Mouse (Mus musculus) CH12.LX (cell line): ENCODE data around the gene Ofcc1. TPM values are rescaled to one million over a fixed set of nuclear protein-coding genes. Genes with fewer than 3 reads are reported as not detected.

Experiments
- DNase-seq: peaks from one replicate; pipeline ENCODE4 v3.0.0-alpha.2; 2013; ENCODE audit errors: extremely low read depth
- H3K27ac ChIP-seq: 2 replicates; pipeline ENCODE4 v1.5.1; 2012; ENCODE audit warnings: low read depth, mild to moderate bottlenecking, control low read depth, moderate library complexity; ENCODE audit not compliant: insufficient read depth
- H3K27me3 ChIP-seq: replicated peaks from 2 replicates; pipeline ENCODE3; 2012; ENCODE audit warnings: inconsistent platforms
- H3K36me3 ChIP-seq, 2 experiments: replicated peaks in 1 of 2; 2 replicates each; pipeline versions ENCODE3 to v1.6.1; 2012; ENCODE audit warnings: inconsistent platforms in 1 of 2, low read length in 1 of 2, mild to moderate bottlenecking in 1 of 2, mixed read lengths in 1 of 2, moderate library complexity in 1 of 2; ENCODE audit not compliant: control insufficient read depth in 1 of 2, insufficient read depth in 1 of 2
- H3K4me1 ChIP-seq, 2 experiments: 2 replicates each; pipeline ENCODE4 v1.6.1; 2012; ENCODE audit warnings: inconsistent platforms in 1 of 2, moderate library complexity in 1 of 2; ENCODE audit not compliant: insufficient read depth in 2 of 2, control insufficient read depth in 1 of 2
- H3K4me2 ChIP-seq: 2 replicates; pipeline ENCODE4 v1.6.1; 2012; ENCODE audit warnings: low read depth, mild to moderate bottlenecking, control low read depth; ENCODE audit not compliant: poor library complexity, insufficient read depth, severe bottlenecking
- H3K4me3 ChIP-seq, 3 experiments: fragments of 150-350 bp in 1 of 3; sonication (generic) in 1 of 3; replicated peaks in 1 of 3; 2 replicates each; pipeline versions ENCODE3 to v1.5.1; 2011 to 2012; ENCODE audit warnings: low read depth in 2 of 3, low read length in 2 of 3, mild to moderate bottlenecking in 2 of 3, moderate library complexity in 2 of 3, control low read depth in 1 of 3, improper control_type of control experiment in 1 of 3, inconsistent platforms in 1 of 3, mixed read lengths in 1 of 3; ENCODE audit not compliant: poor library complexity in 1 of 3
- H3K79me2 ChIP-seq: replicated peaks from 2 replicates; pipeline ENCODE4 v1.6.1; 2012; ENCODE audit warnings: mild to moderate bottlenecking, moderate library complexity; ENCODE audit not compliant: control insufficient read depth, poor library complexity, insufficient read depth, severe bottlenecking; ENCODE audit errors: extremely low read depth
- H3K9ac ChIP-seq: 2 replicates; pipeline ENCODE4 v1.6.1; 2012; ENCODE audit warnings: low read depth, mild to moderate bottlenecking, control low read depth, moderate library complexity; ENCODE audit not compliant: insufficient read depth
- H3K9me3 ChIP-seq: replicated peaks from 2 replicates; pipeline ENCODE3; 2012; ENCODE audit warnings: low read length, inconsistent platforms, mixed read lengths
- CHD2 ChIP-seq: IDR thresholded peaks from 2 replicates; pipeline ENCODE4 v1.6.1; 2011; ENCODE audit warnings: low read length, improper control_type of control experiment
- ETS1 ChIP-seq: conservative IDR thresholded peaks from 2 replicates; pipeline ENCODE4 v1.6.1; 2012; ENCODE audit warnings: low read depth, mild to moderate bottlenecking, inconsistent platforms, low read length, improper control_type of control experiment, moderate library complexity
- GABPA ChIP-seq: IDR thresholded peaks from 2 replicates; pipeline ENCODE4 v1.6.1; 2012; ENCODE audit warnings: low read depth, low read length, improper control_type of control experiment, inconsistent platforms; ENCODE audit not compliant: insufficient replicate concordance
- HCFC1 ChIP-seq: IDR thresholded peaks from 2 replicates; pipeline ENCODE4 v1.6.1; 2012; ENCODE audit warnings: low read depth, mild to moderate bottlenecking, inconsistent platforms, low read length, improper control_type of control experiment
- IRF4 ChIP-seq: IDR thresholded peaks from 2 replicates; pipeline ENCODE4 v1.6.1; 2014; ENCODE audit warnings: low read depth, mild to moderate bottlenecking, inconsistent platforms, low read length, improper control_type of control experiment
- JUN ChIP-seq: IDR thresholded peaks from 2 replicates; pipeline ENCODE4 v1.6.1; 2011; ENCODE audit warnings: low read depth, mild to moderate bottlenecking, low read length, improper control_type of control experiment, moderate library complexity; ENCODE audit not compliant: insufficient read depth
- JUND ChIP-seq: conservative IDR thresholded peaks from 2 replicates; pipeline ENCODE4 v1.6.1; 2011; ENCODE audit warnings: low read depth, low read length, improper control_type of control experiment
- KAT2A ChIP-seq: IDR thresholded peaks from 2 replicates; pipeline ENCODE4 v1.6.1; 2012; ENCODE audit warnings: low read length, improper control_type of control experiment, inconsistent platforms; ENCODE audit not compliant: insufficient replicate concordance
- MAFK ChIP-seq: IDR thresholded peaks from 2 replicates; pipeline ENCODE4 v1.6.1; 2011; ENCODE audit warnings: low read length, improper control_type of control experiment; ENCODE audit not compliant: insufficient replicate concordance
- PAX5 ChIP-seq: IDR thresholded peaks from 2 replicates; pipeline ENCODE4 v1.6.1; 2012; ENCODE audit warnings: low read length, inconsistent platforms, mixed read lengths
- POLR2AphosphoS2 ChIP-seq: IDR thresholded peaks from 2 replicates; pipeline ENCODE4 v1.6.1; 2011; ENCODE audit warnings: low read depth, low read length, improper control_type of control experiment
- RAD21 ChIP-seq: IDR thresholded peaks from 2 replicates; pipeline ENCODE4 v1.6.1; 2011; ENCODE audit warnings: low read depth, mild to moderate bottlenecking, low read length, improper control_type of control experiment, moderate library complexity
- SIN3A ChIP-seq: IDR thresholded peaks from 2 replicates; pipeline ENCODE4 v1.6.1; 2012; ENCODE audit warnings: low read length, improper control_type of control experiment, inconsistent platforms
- SMC3 ChIP-seq: IDR thresholded peaks from 2 replicates; pipeline ENCODE4 v1.6.1; 2011; ENCODE audit warnings: low read depth, low read length, improper control_type of control experiment
- UBTF ChIP-seq: IDR thresholded peaks from 2 replicates; pipeline ENCODE4 v1.6.1; 2012; ENCODE audit warnings: low read depth, mild to moderate bottlenecking, inconsistent platforms, low read length, improper control_type of control experiment, moderate library complexity
- ZC3H11A ChIP-seq: IDR thresholded peaks from 2 replicates; pipeline ENCODE4 v1.6.1; 2012; ENCODE audit warnings: low read depth, mild to moderate bottlenecking, inconsistent platforms, low read length, improper control_type of control experiment
- ZKSCAN1 ChIP-seq: IDR thresholded peaks from 2 replicates; pipeline ENCODE4 v1.6.1; 2012; ENCODE audit warnings: low read depth, inconsistent platforms, low read length, improper control_type of control experiment, borderline replicate concordance
- ZMIZ1 ChIP-seq: IDR thresholded peaks from 2 replicates; pipeline ENCODE4 v1.6.1; 2012; ENCODE audit warnings: low read depth, mild to moderate bottlenecking, inconsistent platforms, low read length, improper control_type of control experiment
- ZNF384 ChIP-seq: IDR thresholded peaks from 2 replicates; pipeline ENCODE4 v1.6.1; 2012; ENCODE audit warnings: low read depth, low read length, improper control_type of control experiment, inconsistent platforms
- dilution Hi-C: fragments of 300-500 bp; cut with MboI; formaldehyde crosslinking; loops from 2 replicates; pipeline ENCODE4 v1.14.3; 2020; ENCODE audit warnings: low sequenced_read_pairs; ENCODE audit not compliant: extremely low pct_unique_long_range_greater_than_20kb, extremely low pct_ligation_motif_present
- in situ Hi-C: fragments of 300-500 bp; cut with MboI; formaldehyde crosslinking; loops from 3 replicates; pipeline ENCODE4 v1.14.3; 2019; ENCODE audit warnings: low sequenced_read_pairs, low pct_ligation_motif_present, low pct_unique_long_range_greater_than_20kb, mixed read lengths
- polyA plus RNA-seq: library from polyadenylated mRNA; unstranded; fragments of >175 nt; gene quantifications from 2 replicates; pipeline ENCODE4 v1.2.1, GENCODE M21; 2012; ENCODE audit warnings: low read depth; ENCODE audit not compliant: insufficient read length
- total RNA-seq, 2 experiments: library from RNA; depleted of rRNA; stranded (reverse); fragments of 300-350 nt in 1 of 2; fragments of >200 nt in 1 of 2; gene quantifications; 2 replicates each; pipeline ENCODE4 v1.2.3; 2012 to 2014

The Ofcc1 gene
- total and polyA plus RNA-seq, 3 experiments: not detected

DNA sequence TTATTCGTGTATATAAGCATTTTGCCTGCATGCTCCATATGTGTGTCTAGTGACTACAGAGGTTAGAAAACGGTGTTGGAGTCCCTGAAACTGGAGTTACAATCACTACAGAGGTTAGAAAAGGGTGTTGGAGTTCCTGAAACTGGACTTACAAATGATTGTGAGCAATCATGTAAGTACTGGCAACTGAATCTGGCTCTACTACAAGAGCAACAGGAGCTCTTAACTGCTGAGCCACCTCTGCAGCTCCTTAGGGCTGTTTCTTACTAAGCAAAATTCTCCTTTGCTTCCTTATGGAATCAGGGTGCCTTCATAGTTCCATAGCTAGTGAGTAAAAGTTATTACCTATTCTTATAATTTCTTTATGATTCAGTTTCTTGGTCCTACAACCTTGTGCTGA is 237.4 kb downstream of the Ofcc1 start:
- TF ChIP-seq RAD21 (no peak), IRF4 (no peak), ZNF384 (no peak)
- TF ChIP-seq, all 38 proteins: peak for 0
- dilution Hi-C loops: no loop called here
- no peak overlapping the region for H3K4me2 ChIP-seq
- H3K27ac ChIP-seq: no peak overlapping the region
- no peaks in the 10 kb centered on the region for H3K27me3 ChIP-seq
- no peak overlapping the region for H3K4me3 ChIP-seq
- no peak for DNase-seq
- in situ Hi-C loops: no loop called here
- no peak overlapping the region for H3K9ac ChIP-seq
- no peaks in the 10 kb centered on the region for H3K79me2 ChIP-seq
- H3K9me3 ChIP-seq: no peaks in the 10 kb centered on the region
- no peaks in the 10 kb centered on the region for H3K4me1 ChIP-seq
- no peaks in the 10 kb centered on the region for H3K36me3 ChIP-seq

DNA sequence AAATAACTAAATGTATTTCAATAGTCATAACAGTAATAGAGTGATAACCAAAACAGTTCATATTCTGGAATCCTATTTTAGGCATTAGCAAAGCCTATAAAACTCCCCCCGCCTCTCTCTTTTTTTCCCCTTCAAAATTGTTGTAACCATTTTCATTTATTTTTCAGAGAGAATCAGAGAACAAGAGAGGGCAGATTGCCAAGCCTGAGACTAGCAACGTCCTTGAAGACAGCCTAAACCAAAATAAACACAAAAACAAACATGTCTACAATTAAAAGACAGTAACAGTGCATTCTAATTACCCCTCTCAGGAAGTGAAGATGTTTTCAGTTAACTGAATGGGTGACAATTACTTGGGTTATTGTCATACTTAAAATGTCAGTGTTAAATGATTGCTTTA is 248.9 kb downstream of the Ofcc1 start:
- no peak overlapping the region for H3K4me3 ChIP-seq
- no peaks in the 10 kb centered on the region for H3K9me3 ChIP-seq
- peaks cover 0 to 10% of the 10 kb centered on the region in 2 experiments; a peak in 2 of 4 replicates for H3K4me1 ChIP-seq
- H3K9ac ChIP-seq: no peak overlapping the region
- TF ChIP-seq KAT2A (no peak), JUND (no peak), ZC3H11A (no peak), PAX5 (no peak), SIN3A (no peak), SMC3 (no peak), GABPA (no peak), CHD2 (no peak), ETS1 (no peak), HCFC1 (no peak), POLR2AphosphoS2 (no peak), JUN (no peak), ZMIZ1 (no peak), MAFK (no peak), ZKSCAN1 (no peak), UBTF (no peak), RAD21 (no peak)
- no peak for DNase-seq
- H3K36me3 ChIP-seq: no peaks in the 10 kb centered on the region
- H3K79me2 ChIP-seq: no peaks in the 10 kb centered on the region
- dilution Hi-C loops (no loop called here), in situ Hi-C loops (no loop called here)
- H3K4me2 ChIP-seq: no peak overlapping the region
- H3K27me3 ChIP-seq: no peaks in the 10 kb centered on the region
- no peak overlapping the region for H3K27ac ChIP-seq
